Mouse (Mus musculus) adipocyte (in vitro differentiated cells): ENCODE results near the gene Ndufs4.

Source experiments
- DNase-seq: peaks from one replicate; pipeline ENCODE4 v3.0.0-alpha.2; 2016; ENCODE audit warnings: low spot score

Gene Ndufs4

GRCm38 (mm10) chr13:114388211-114388965 lies at the start of gene Ndufs4:
TSS of gene Ndufs4 (minus strand) at chr13:114388258.
- DNase-seq: no peak

- DNase-seq: peak; percentile 16
Measured at GRCm38 (mm10) chr13:114432491-114432890, 44.4 kb upstream of the Ndufs4 start.

- no peak for DNase-seq
Measured at GRCm38 (mm10) chr13:114425230-114425629, 37.2 kb upstream of the Ndufs4 start.

GRCm38 (mm10) chr13:114420235-114420634 lies 32.2 kb upstream of the Ndufs4 start:
- DNase-seq: no peak

GRCm38 (mm10) chr13:114419364-114419763 lies 31.3 kb upstream of the Ndufs4 start:
- DNase-seq: no peak

- DNase-seq: peak; percentile 54
Measured at GRCm38 (mm10) chr13:114412326-114412725, 24.3 kb upstream of the Ndufs4 start.

- no peak for DNase-seq
Measured at GRCm38 (mm10) chr13:114406866-114407265, 18.8 kb upstream of the Ndufs4 start.

GRCm38 (mm10) chr13:114406424-114406823 lies 18.4 kb upstream of the Ndufs4 start:
- DNase-seq: no peak

- no peak for DNase-seq
Measured at GRCm38 (mm10) chr13:114405100-114405715, 17.1 kb upstream of the Ndufs4 start.

GRCm38 (mm10) chr13:114398906-114399305 lies 10.8 kb upstream of the Ndufs4 start:
- DNase-seq: no peak

- DNase-seq: no peak
Measured at GRCm38 (mm10) chr13:114397281-114397680, 9.2 kb upstream of the Ndufs4 start.

- DNase-seq: no peak
Measured at GRCm38 (mm10) chr13:114396863-114397262, 8.8 kb upstream of the Ndufs4 start.

- no peak for DNase-seq
Measured at GRCm38 (mm10) chr13:114394784-114395183, 6.7 kb upstream of the Ndufs4 start.

GRCm38 (mm10) chr13:114392501-114392900 lies 4.4 kb upstream of the Ndufs4 start:
- DNase-seq: no peak

GRCm38 (mm10) chr13:114387521-114388171 lies 412 bp downstream of the Ndufs4 start:
- peak; percentile 86 for DNase-seq

GRCm38 (mm10) chr13:114387074-114387487 lies 977 bp downstream of the Ndufs4 start:
- no peak for DNase-seq

- DNase-seq: no peak
Measured at GRCm38 (mm10) chr13:114376511-114376910, 11.5 kb downstream of the Ndufs4 start.

- DNase-seq: no peak
Measured at GRCm38 (mm10) chr13:114362086-114362485, 26.0 kb downstream of the Ndufs4 start.

- DNase-seq: no peak
Measured at GRCm38 (mm10) chr13:114351321-114351946, 36.6 kb downstream of the Ndufs4 start.

- no peak for DNase-seq
Measured at GRCm38 (mm10) chr13:114344979-114345712, 42.9 kb downstream of the Ndufs4 start.

- DNase-seq: no peak
Measured at GRCm38 (mm10) chr13:114344220-114344973, 43.7 kb downstream of the Ndufs4 start.
